Comparison of ENCODE assay signal across 8 mouse cellular contexts in the genomic region with DNA sequence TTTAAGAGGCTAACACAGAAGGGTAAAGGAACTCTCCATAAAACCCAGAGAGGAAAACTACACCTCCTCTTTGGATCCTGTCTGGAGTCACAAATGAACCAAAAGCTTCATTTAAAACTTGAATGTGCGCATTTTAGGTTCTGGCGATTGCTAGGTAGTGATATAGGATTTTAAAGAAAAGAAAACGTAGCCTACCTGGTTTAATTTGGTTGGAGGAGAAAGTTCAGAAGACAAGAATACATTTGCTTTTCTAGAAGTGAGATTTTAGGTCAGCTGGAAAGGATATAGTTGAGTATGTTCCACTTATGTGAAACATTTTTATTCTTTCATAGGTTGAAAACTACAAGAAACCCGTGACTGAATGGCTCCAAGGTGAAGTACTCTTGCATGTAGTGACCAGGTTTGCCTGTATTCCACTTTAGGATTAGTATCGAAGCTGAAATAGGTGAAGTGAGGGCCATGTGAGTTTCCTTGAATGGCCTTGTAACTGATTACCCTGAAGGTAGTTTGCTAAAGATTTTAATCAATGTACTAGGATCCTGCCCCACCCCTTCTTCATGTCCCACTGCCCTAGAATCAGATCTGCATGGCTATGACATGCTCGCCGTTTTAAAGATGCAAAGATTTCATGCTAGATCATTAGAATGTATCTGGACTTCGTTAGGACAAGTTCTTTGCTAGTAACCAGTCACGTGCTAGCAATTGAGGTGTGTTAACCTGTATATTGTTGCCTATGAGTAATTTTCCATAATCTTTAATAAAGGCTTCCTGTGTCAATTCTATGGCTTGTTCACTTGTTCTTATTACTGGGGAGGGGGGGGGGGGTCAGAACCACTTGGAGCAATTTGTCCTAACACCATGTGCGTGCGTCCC. TPM values are rescaled to one million over a fixed set of nuclear protein-coding genes. Genes with fewer than 3 reads are reported as not detected.
DNase-seq lines count a peak whose midpoint lies in the region; ATAC-seq lines count a peak whose summit lies in the region.

No protein-coding gene starts in this region.

- peaks cover 5% of the 10 kb centered on the region; the same call in 1 of the 2 replicates for H3K4me1 ChIP-seq in hindbrain, embryonic 11.5 days (replicated peaks; ENCODE audit: control insufficient read depth, insufficient read depth, low read length)
- H3K4me1 ChIP-seq in midbrain, embryonic 13.5 days (replicated peaks) = peaks cover 22% of the 10 kb centered on the region

- H3K4me3 ChIP-seq in hindbrain, embryonic 11.5 days (ENCODE audit: low read depth, low read length) = peak overlapping the region; percentile 96
- H3K4me3 ChIP-seq in midbrain, embryonic 13.5 days (replicated peaks) = peak overlapping the region; percentile 73

- DNase-seq in kidney, adult 18-20 months = peak; percentile 8
- no peak for DNase-seq in kidney, postnatal 36 days
- peak; percentile 47 for DNase-seq in R1 (ENCODE audit: low read depth, low spot score)
- DNase-seq in hindbrain, embryonic 11.5 days (ENCODE audit: low spot score) = peak; percentile 32
- DNase-seq in layer of hippocampus, postnatal 10 days (ENCODE audit: low spot score in 2 of 2) = no peak
- DNase-seq in adrenal gland, adult 8-10 months = no peak
- DNase-seq in layer of hippocampus, adult 8-10 months (ENCODE audit: low spot score in 2 of 2) = no peak

- peak overlapping the region; percentile 99 for H3K9ac ChIP-seq in hindbrain, embryonic 11.5 days (ENCODE audit: low read depth, low read length)
- H3K9ac ChIP-seq in midbrain, embryonic 13.5 days (replicated peaks) = peak overlapping the region; percentile 95

- peak overlapping the region; percentile 57 for H3K4me2 ChIP-seq in hindbrain, embryonic 11.5 days (replicated peaks; ENCODE audit: low read depth, low read length)
- peak overlapping the region; percentile 86 for H3K4me2 ChIP-seq in midbrain, embryonic 13.5 days (replicated peaks)

- peak overlapping the region; percentile 80 for H3K27ac ChIP-seq in hindbrain, embryonic 11.5 days (ENCODE audit: low read depth, low read length)
- peak overlapping the region; percentile 86 for H3K27ac ChIP-seq in midbrain, embryonic 13.5 days

- H3K9me3 ChIP-seq in hindbrain, embryonic 11.5 days (ENCODE audit: control insufficient read depth, low read length) = no peaks in the 10 kb centered on the region
- H3K9me3 ChIP-seq in midbrain, embryonic 13.5 days = no peaks in the 10 kb centered on the region

- no peaks in the 10 kb centered on the region for H3K36me3 ChIP-seq in hindbrain, embryonic 11.5 days (ENCODE audit: control insufficient read depth, insufficient read depth, low read length)
- H3K36me3 ChIP-seq in midbrain, embryonic 13.5 days = peaks cover 30% of the 10 kb centered on the region

- 27% methylated on average over 11 of the region's 11 CpGs for WGBS in hindbrain, embryonic 11.5 days
- 23% methylated on average over 11 of the region's 11 CpGs for WGBS in midbrain, embryonic 13.5 days

- no peak for ATAC-seq in hindbrain, embryonic 11.5 days (ENCODE audit: low FRiP score)
- no peak for ATAC-seq in midbrain, embryonic 13.5 days

- H3K27me3 ChIP-seq in hindbrain, embryonic 11.5 days (ENCODE audit: control insufficient read depth, insufficient read depth, low read length) = no peaks in the 10 kb centered on the region
- H3K27me3 ChIP-seq in midbrain, embryonic 13.5 days = no peaks in the 10 kb centered on the region

RNA-seq across cellular contexts. Expression of a gene that starts 25.6 kb away (rescaled TPM):
- polyA plus RNA-seq in hindbrain, embryonic 11.5 days (2014; fragmentation: Nextera tagmentation; extraction: Ambion mirVana) = 36.7 and 38.4 TPM in 2 replicates
- polyA plus RNA-seq in midbrain, embryonic 13.5 days (2015; fragmentation: Nextera tagmentation; extraction: Ambion mirVana) = 23.9 and 25.2 TPM in 2 replicates
- 100 to 1,000 TPM; 109 to 136 TPM for total RNA-seq in layer of hippocampus, postnatal 10 days (2021)
- 10 to 100 TPM; 35.5 to 44.5 (median 40.4) TPM for total RNA-seq in adrenal gland, adult 8-10 months (2022)
- total RNA-seq in layer of hippocampus, adult 8-10 months (2022) = 100 to 1,000 TPM; 119 to 153 (median 135) TPM

Comparison
In these comparisons a context has a peak if more than half of its experiments do, and no peak if none do; other contexts are left out.
1. DNase-seq: peak in kidney, adult 18-20 months (single experiment), R1 (single experiment) and hindbrain, embryonic 11.5 days (single experiment); none in kidney, postnatal 36 days (0 of 2), layer of hippocampus, postnatal 10 days (0 of 2), adrenal gland, adult 8-10 months (single experiment) and layer of hippocampus, adult 8-10 months (0 of 2).